Mouse (Mus musculus) myocyte (in vitro differentiated cells): ENCODE data around the gene Avil.

Source experiments
- MYOD1 ChIP-seq, 3 experiments: IDR thresholded peaks; one replicate each; pipeline ENCODE4 v1.6.1; 2011; ENCODE audit warnings: control low read depth in 2 of 3, low read depth in 2 of 3, mild to moderate bottlenecking in 2 of 3, moderate library complexity in 1 of 3; ENCODE audit not compliant: insufficient read length in 2 of 3, control insufficient read depth in 1 of 3
- MYOG ChIP-seq, 3 experiments: IDR thresholded peaks; one replicate each; pipeline ENCODE4 v1.6.1; 2011; ENCODE audit warnings: control low read depth in 2 of 3, low read depth in 2 of 3, mild to moderate bottlenecking in 2 of 3; ENCODE audit not compliant: insufficient read length in 2 of 3, control insufficient read depth in 1 of 3, insufficient read depth in 1 of 3
- POLR2A ChIP-seq: IDR thresholded peaks from one replicate; pipeline ENCODE4 v1.6.1; 2011; ENCODE audit warnings: low read depth, mild to moderate bottlenecking, control low read depth, moderate library complexity; ENCODE audit not compliant: insufficient read length
- SRF ChIP-seq: IDR thresholded peaks from one replicate; pipeline ENCODE4 v1.6.1; 2011; ENCODE audit warnings: low read depth; ENCODE audit not compliant: control insufficient read depth, insufficient read length
- USF1 ChIP-seq: IDR thresholded peaks from one replicate; pipeline ENCODE4 v1.6.1; 2011; ENCODE audit warnings: low read depth, mild to moderate bottlenecking, control low read depth, moderate library complexity

DNA sequence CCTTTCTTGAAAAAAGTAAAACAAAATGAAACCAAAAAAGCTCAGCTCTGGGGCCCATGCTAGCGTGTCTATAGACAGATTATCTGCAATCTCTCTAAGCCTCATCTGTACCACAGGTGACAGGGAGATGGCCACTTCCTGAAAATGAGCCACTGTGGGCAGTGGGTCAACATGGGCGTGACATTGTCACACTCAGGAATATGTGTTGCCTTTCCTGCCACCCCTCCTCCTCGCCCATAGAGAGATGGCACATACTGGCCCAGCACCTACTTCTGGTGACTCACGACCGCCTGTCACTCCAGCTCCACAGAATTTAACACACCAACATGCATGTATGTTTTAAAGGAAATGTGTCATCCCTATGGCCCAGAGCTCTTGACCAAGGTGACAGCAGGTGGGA lies 2.3 kb downstream of the Avil start:
- TF ChIP-seq MYOG (IDR thresholded peaks at IDR 0.05; ENCODE audit: control insufficient read depth in 1 of 3, insufficient read depth in 1 of 3, insufficient read length in 2 of 3, low read depth in 2 of 3) (no peak), MYOD1 (IDR thresholded peaks at IDR 0.05; ENCODE audit: control insufficient read depth in 1 of 3, insufficient read length in 2 of 3, low read depth in 2 of 3) (no peak), POLR2A (no peak), USF1 (no peak), SRF (no peak)
